Mouse (Mus musculus): Measurements from ENCODE around the gene Cacna1a. TPM values are rescaled to one million over a fixed set of nuclear protein-coding genes. Genes with fewer than 3 reads are reported as not detected.

The Cacna1a gene
- total and polyA plus RNA-seq, 3 experiments = 3.2 to 5.1 TPM; not detected in 1

DNA sequence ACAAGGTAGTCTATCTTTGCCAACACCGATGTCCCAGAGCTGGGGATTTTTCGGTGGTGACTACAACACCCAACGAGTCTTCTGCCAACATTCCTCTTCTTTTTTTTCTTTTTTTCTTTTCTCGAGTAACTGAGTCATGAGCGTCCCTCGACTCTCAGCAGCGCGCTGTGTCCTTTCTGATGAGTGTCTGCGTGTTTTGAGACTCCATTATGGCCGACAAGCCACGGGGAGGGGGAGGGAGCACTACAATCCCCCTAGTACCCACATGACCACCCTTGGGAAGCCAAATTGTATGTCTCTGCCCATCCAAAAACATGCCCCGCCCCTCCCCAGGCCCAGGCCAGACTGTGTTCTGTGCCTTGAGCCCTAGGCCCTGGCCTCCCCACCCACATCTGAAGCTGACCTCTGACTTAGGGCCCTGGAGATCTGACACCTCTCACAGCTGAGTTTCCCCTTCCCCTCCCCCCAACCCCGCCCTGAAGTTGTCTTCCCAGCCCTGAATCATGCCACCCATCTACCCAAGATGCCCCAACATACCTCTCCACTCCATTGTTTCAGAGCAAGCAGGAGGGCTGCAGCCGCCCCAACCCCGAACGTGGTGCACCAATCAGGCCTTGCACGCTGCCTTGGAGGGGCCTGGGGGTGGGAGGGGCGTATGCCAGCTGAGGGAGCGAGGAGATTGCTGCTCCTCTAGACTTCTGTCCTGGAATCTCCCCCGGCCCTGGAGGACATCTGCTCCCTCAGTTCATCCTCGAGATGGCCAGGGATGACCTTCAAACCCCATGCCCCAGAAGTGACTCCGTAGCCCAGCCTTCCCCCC lies 227.6 kb downstream of the Cacna1a start:
- Histone ChIP-seq H3K4me1 (ENCODE audit: control insufficient read depth in 1 of 2, insufficient read depth in 2 of 2, low read length in 2 of 2) (no peaks in the 10 kb centered on the region), H3K9ac (ENCODE audit: control insufficient read depth, low read depth, low read length, poor library complexity, severe bottlenecking) (no peak overlapping the region), H3K27ac (ENCODE audit: control insufficient read depth, low read depth, low read length) (no peak overlapping the region), H3K4me3 (ENCODE audit: control insufficient read depth in 1 of 2, insufficient read depth in 1 of 2, low read depth in 2 of 2, low read length in 2 of 2) (no peak overlapping the region), H3K27me3 (ENCODE audit: control insufficient read depth in 1 of 2, insufficient read depth in 2 of 2, low read length in 2 of 2) (peaks cover 0 to 11% of the 10 kb centered on the region in 2 experiments), H3K36me3 (ENCODE audit: control insufficient read depth in 1 of 2, insufficient read depth in 2 of 2, low read length in 2 of 2) (no peaks in the 10 kb centered on the region), H3K79me2 (ENCODE audit: control insufficient read depth, insufficient read depth, low read length, poor library complexity) (no peaks in the 10 kb centered on the region), H3K9me3 (replicated peaks; ENCODE audit: insufficient read depth, low read length) (no peaks in the 10 kb centered on the region)
- DNase-seq (ENCODE audit: low read depth, low spot score) = no peak
- TF ChIP-seq MAX (IDR thresholded peaks at IDR 0.05; ENCODE audit: low read length) = no peak
- TF ChIP-seq ZC3H11A (IDR thresholded peaks at IDR 0.05; ENCODE audit: low read depth, low read length) = no peak
- TF ChIP-seq POLR2A (IDR thresholded peaks at IDR 0.05; ENCODE audit: control insufficient read depth in 1 of 2, insufficient read depth in 1 of 2, low read depth in 1 of 2, low read length in 2 of 2, poor library complexity in 1 of 2) = no peak
- TF ChIP-seq RAD21 (IDR thresholded peaks at IDR 0.05; ENCODE audit: low read depth, low read length) = no peak
- no peak for TF ChIP-seq POLR2AphosphoS2 (IDR thresholded peaks at IDR 0.05; ENCODE audit: low read length)
- TF ChIP-seq MEF2A (IDR thresholded peaks at IDR 0.05; ENCODE audit: extremely low read depth, insufficient replicate concordance, low read depth, low read length, poor library complexity, severe bottlenecking) = no peak
- TF ChIP-seq EP300 (IDR thresholded peaks at IDR 0.05; ENCODE audit: low read depth in 1 of 2, low read length in 2 of 2) = no peak
- no peak for TF ChIP-seq MYB (IDR thresholded peaks at IDR 0.05; ENCODE audit: low read depth, low read length)
- no peak for TF ChIP-seq E2F4 (IDR thresholded peaks at IDR 0.05; ENCODE audit: borderline replicate concordance, low read depth, low read length)
- no peak for TF ChIP-seq CTCF (IDR thresholded peaks at IDR 0.05 in 2 of 3, conservative IDR thresholded peaks at IDR 0.05 in 1 of 3; ENCODE audit: control insufficient read depth in 1 of 3, insufficient read depth in 1 of 3, low read depth in 2 of 3, low read length in 3 of 3, poor library complexity in 1 of 3, severe bottlenecking in 1 of 3)
- no peak for TF ChIP-seq NRF1 (IDR thresholded peaks at IDR 0.05; ENCODE audit: insufficient read depth, low read depth, low read length, poor library complexity, severe bottlenecking)
- TF ChIP-seq USF1 (IDR thresholded peaks at IDR 0.05; ENCODE audit: low read depth, low read length) = no peak
- TF ChIP-seq ZMIZ1 (IDR thresholded peaks at IDR 0.05; ENCODE audit: low read depth, low read length) = no peak
- TF ChIP-seq MAZ (IDR thresholded peaks at IDR 0.05; ENCODE audit: low read depth, low read length) = no peak
- no peak for TF ChIP-seq CHD1 (IDR thresholded peaks at IDR 0.05; ENCODE audit: low read depth, low read length)

DNA sequence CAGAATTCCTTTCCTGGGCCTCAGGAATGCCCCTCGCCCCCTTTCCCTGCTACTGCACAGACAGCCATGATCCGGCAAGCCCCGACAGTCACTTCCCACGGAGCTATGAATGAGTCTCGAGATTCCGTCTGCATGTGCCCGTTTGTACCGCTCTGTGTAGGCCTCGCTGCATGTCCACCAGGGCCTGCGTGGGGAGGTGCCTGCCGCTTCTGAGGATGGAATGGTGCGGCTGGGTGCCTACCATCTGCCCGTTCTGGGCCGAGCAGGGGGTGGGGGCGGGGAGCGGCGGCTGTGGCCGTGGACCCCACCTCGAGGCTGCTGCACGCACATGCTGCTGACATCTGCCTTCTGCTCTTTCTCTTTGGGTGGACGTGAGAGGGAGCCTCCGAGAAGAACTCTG lies 228.8 kb downstream of the Cacna1a start:
- Histone ChIP-seq H3K4me1 (ENCODE audit: control insufficient read depth in 1 of 2, insufficient read depth in 2 of 2, low read length in 2 of 2) (no peaks in the 10 kb centered on the region), H3K4me3 (ENCODE audit: control insufficient read depth in 1 of 2, insufficient read depth in 1 of 2, low read depth in 2 of 2, low read length in 2 of 2) (no peak overlapping the region), H3K9me3 (replicated peaks; ENCODE audit: insufficient read depth, low read length) (no peaks in the 10 kb centered on the region), H3K79me2 (ENCODE audit: control insufficient read depth, insufficient read depth, low read length, poor library complexity) (no peaks in the 10 kb centered on the region), H3K36me3 (ENCODE audit: control insufficient read depth in 1 of 2, insufficient read depth in 2 of 2, low read length in 2 of 2) (no peaks in the 10 kb centered on the region), H3K27me3 (ENCODE audit: control insufficient read depth in 1 of 2, insufficient read depth in 2 of 2, low read length in 2 of 2) (peaks cover 0 to 10% of the 10 kb centered on the region in 2 experiments), H3K27ac (ENCODE audit: control insufficient read depth, low read depth, low read length) (no peak overlapping the region), H3K9ac (ENCODE audit: control insufficient read depth, low read depth, low read length, poor library complexity, severe bottlenecking) (no peak overlapping the region)
- DNase-seq (ENCODE audit: low read depth, low spot score) = no peak
- TF ChIP-seq POLR2AphosphoS2 (IDR thresholded peaks at IDR 0.05; ENCODE audit: low read length) = no peak
- no peak for TF ChIP-seq NRF1 (IDR thresholded peaks at IDR 0.05; ENCODE audit: insufficient read depth, low read depth, low read length, poor library complexity, severe bottlenecking)
- no peak for TF ChIP-seq TBP (IDR thresholded peaks at IDR 0.05; ENCODE audit: low read depth, low read length)
- TF ChIP-seq MAZ (IDR thresholded peaks at IDR 0.05; ENCODE audit: low read depth, low read length) = no peak
- TF ChIP-seq ZNF384 (IDR thresholded peaks at IDR 0.05; ENCODE audit: low read depth, low read length) = no peak
- TF ChIP-seq POLR2AphosphoS5 (IDR thresholded peaks at IDR 0.05; ENCODE audit: borderline replicate concordance, low read depth, low read length) = no peak
- TF ChIP-seq ZC3H11A (IDR thresholded peaks at IDR 0.05; ENCODE audit: low read depth, low read length) = no peak
- TF ChIP-seq CTCF (IDR thresholded peaks at IDR 0.05 in 2 of 3, conservative IDR thresholded peaks at IDR 0.05 in 1 of 3; ENCODE audit: control insufficient read depth in 1 of 3, insufficient read depth in 1 of 3, low read depth in 2 of 3, low read length in 3 of 3, poor library complexity in 1 of 3, severe bottlenecking in 1 of 3) = no peak
- TF ChIP-seq SMC3 (IDR thresholded peaks at IDR 0.05; ENCODE audit: low read depth, low read length) = no peak
- TF ChIP-seq TAL1 (IDR thresholded peaks at IDR 0.05; ENCODE audit: low read length) = no peak
- TF ChIP-seq MEF2A (IDR thresholded peaks at IDR 0.05; ENCODE audit: extremely low read depth, insufficient replicate concordance, low read depth, low read length, poor library complexity, severe bottlenecking) = no peak
- no peak for TF ChIP-seq USF1 (IDR thresholded peaks at IDR 0.05; ENCODE audit: low read depth, low read length)

All from MEL (cell line).